Mouse (Mus musculus): ENCODE measurements around the gene Abcf2.

Gene Abcf2

GRCm38 (mm10) chr5:24527780-24528179 lies 49.5 kb downstream of the Abcf2 start:
- no peak for DNase-seq (ENCODE audit: low spot score in 2 of 2)

GRCm38 (mm10) chr5:24526889-24527230 lies 50.4 kb downstream of the Abcf2 start, which contains the start of gene Gbx1:
Gene Gbx1 (minus strand): TSS chr5:24527202.
- DNase-seq (ENCODE audit: low spot score in 2 of 2), result no peak

- DNase-seq (ENCODE audit: low spot score in 2 of 2), result no peak
Observed at GRCm38 (mm10) chr5:24526190-24526888, 50.9 kb downstream of the Abcf2 start.

- DNase-seq (ENCODE audit: low spot score in 2 of 2), result no peak
Observed at GRCm38 (mm10) chr5:24525360-24526189, 51.7 kb downstream of the Abcf2 start.

GRCm38 (mm10) chr5:24524522-24524921 lies 52.7 kb downstream of the Abcf2 start:
- DNase-seq (ENCODE audit: low spot score in 2 of 2), result no peak

GRCm38 (mm10) chr5:24523806-24524205 lies 53.5 kb downstream of the Abcf2 start:
- no peak for DNase-seq (ENCODE audit: low spot score in 2 of 2)

GRCm38 (mm10) chr5:24521366-24521765 lies 55.9 kb downstream of the Abcf2 start:
- no peak for DNase-seq (ENCODE audit: low spot score in 2 of 2)
